Mouse (Mus musculus) stomach, embryonic 16.5 days (tissue): ENCODE measurements around the gene Ccdc171. TPM values are rescaled to one million over a fixed set of nuclear protein-coding genes. Genes with fewer than 3 reads are reported as not detected.

Experiments
- ATAC-seq: fragments of 200-750 bp; cut with Nextera tagmentation; 2 replicates; pipeline ENCODE4 v1.8.0; 2017; ENCODE audit warnings: moderate number of reproducible peaks, moderate TSS enrichment; ENCODE audit not compliant: insufficient read depth, low FRiP score
- H3K27ac ChIP-seq: fragments of 300-500 bp; sonication (generic); 2 replicates; pipeline ENCODE4 v1.5.1; 2014; ENCODE audit warnings: low read length
- H3K27me3 ChIP-seq: fragments of 300-500 bp; sonication (generic); 2 replicates; pipeline ENCODE4 v1.6.1; 2014; ENCODE audit warnings: low read length, control low read depth, mixed read lengths; ENCODE audit not compliant: control insufficient read depth, insufficient read depth
- H3K36me3 ChIP-seq: fragments of 300-500 bp; sonication (generic); 2 replicates; pipeline ENCODE4 v1.6.1; 2014; ENCODE audit warnings: low read length; ENCODE audit not compliant: control insufficient read depth, insufficient read depth
- H3K4me1 ChIP-seq: fragments of 300-500 bp; sonication (generic); 2 replicates; pipeline ENCODE4 v1.6.1; 2014; ENCODE audit warnings: low read length, control low read depth, mixed read lengths; ENCODE audit not compliant: control insufficient read depth, insufficient read depth
- H3K4me2 ChIP-seq: fragments of 300-500 bp; sonication (generic); 2 replicates; pipeline ENCODE4 v1.6.1; 2014; ENCODE audit warnings: low read depth, low read length, mixed read lengths
- H3K4me3 ChIP-seq: fragments of 300-500 bp; sonication (generic); replicated peaks from 2 replicates; pipeline ENCODE4 v1.5.1; 2014; ENCODE audit warnings: mild to moderate bottlenecking, low read length
- H3K9ac ChIP-seq: fragments of 300-500 bp; sonication (generic); 2 replicates; pipeline ENCODE4 v1.6.1; 2014; ENCODE audit warnings: low read length
- H3K9me3 ChIP-seq: fragments of 300-500 bp; sonication (generic); replicated peaks from 2 replicates; pipeline ENCODE4 v1.6.1; 2016; ENCODE audit warnings: low read length, control low read depth; ENCODE audit not compliant: control insufficient read depth
- WGBS: fragments of 180-500 bp; shearing (Covaris S2); extraction: QIAGEN DNeasy Blood & Tissue Kit; methylation state at CpG from one replicate; pipeline ENCODE4 v1.1.7; 2014; 5-methylcytosine and 5-hydroxymethylcytosine counted together
- polyA plus RNA-seq: library from polyadenylated mRNA; unstranded; fragments of >200 nt; fragmentation: Nextera tagmentation; extraction: Ambion mirVana; gene quantifications from 2 replicates; pipeline ENCODE4 v1.2.1, GENCODE M21; 2015

The Ccdc171 gene
- polyA plus RNA-seq, 1 experiment from 2014 or later: 3.7 TPM

DNA sequence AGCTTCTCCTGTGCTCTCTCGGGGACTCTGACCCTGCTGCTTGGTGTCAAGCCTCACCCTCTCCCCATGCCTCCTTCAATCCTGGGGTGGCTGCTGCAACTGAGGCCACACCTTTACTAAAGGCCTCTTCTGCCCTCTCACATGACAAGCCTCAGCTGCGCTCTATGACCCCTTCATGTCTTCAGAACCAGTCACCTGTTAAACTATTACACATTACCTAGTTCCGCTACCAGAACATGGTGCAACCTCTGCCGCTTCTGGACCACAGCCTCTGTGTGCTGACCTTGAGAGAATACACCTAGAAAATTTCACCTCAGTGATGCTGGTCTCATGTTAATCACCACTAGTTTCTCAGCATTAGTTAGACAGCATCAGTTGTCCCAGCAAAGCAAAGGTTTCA is 254.7 kb downstream of the Ccdc171 start:
- Histone ChIP-seq H3K27ac (no peak overlapping the region), H3K9me3 (no peaks in the 10 kb centered on the region; the same call in 1 of the 2 replicates), H3K4me1 (no peaks in the 10 kb centered on the region), H3K27me3 (no peaks in the 10 kb centered on the region), H3K9ac (no peak overlapping the region), H3K36me3 (no peaks in the 10 kb centered on the region), H3K4me2 (no peak overlapping the region), H3K4me3 (no peak overlapping the region)
- no peak for ATAC-seq
- WGBS: 93% methylated on average over 4 of the region's 4 CpGs

DNA sequence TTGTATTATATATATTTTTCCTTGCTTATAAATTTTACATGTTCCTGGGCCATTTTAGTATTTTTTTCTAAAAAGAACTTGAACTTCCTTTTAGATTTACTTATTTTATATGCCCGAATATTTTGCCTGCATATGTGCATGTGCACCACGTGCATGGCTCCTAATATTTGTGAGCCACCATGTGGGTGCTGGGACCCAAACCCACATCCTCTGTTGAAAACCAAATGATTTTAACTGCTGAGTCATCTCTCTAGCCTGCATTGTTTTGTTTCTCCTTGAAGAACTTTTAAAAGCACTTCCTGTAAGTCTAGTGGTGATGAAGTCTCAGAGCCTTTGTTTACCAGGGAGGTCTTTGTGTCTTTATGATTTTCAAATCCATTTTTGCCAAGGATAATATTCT is 259.8 kb downstream of the Ccdc171 start:
- H3K9ac ChIP-seq: no peak overlapping the region
- H3K27ac ChIP-seq: no peak overlapping the region
- H3K4me2 ChIP-seq: no peak overlapping the region
- H3K27me3 ChIP-seq: no peaks in the 10 kb centered on the region
- no peaks in the 10 kb centered on the region for H3K36me3 ChIP-seq
- no peaks in the 10 kb centered on the region for H3K4me1 ChIP-seq
- H3K4me3 ChIP-seq: no peak overlapping the region
- 90% methylated on average over 2 of the region's 2 CpGs for WGBS
- no peaks in the 10 kb centered on the region for H3K9me3 ChIP-seq
- ATAC-seq: no peak

DNA sequence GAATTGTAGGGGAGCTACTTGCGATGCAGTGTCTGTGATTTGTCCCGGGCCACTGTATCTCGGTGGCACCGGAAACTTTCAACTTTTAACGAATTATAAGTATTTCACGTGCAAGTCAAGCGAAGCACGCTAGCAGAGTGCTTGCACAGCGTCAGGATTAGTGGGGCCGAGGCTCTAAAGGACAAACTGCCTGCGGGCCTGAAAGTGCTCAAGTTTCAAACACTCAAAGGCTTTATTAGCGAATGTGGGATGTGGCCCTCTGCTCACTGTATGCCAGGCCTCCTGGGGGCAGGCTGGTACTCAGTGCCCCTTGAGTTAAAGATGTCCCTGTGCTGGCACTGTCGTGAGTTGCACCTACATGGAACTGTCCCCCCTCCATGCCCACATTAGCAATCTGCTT is 266.5 kb downstream of the Ccdc171 start:
- Histone ChIP-seq H3K4me2 (no peak overlapping the region), H3K4me1 (no peaks in the 10 kb centered on the region), H3K9me3 (no peaks in the 10 kb centered on the region), H3K36me3 (no peaks in the 10 kb centered on the region), H3K4me3 (no peak overlapping the region), H3K9ac (no peak overlapping the region), H3K27ac (no peak overlapping the region), H3K27me3 (no peaks in the 10 kb centered on the region)
- 41% methylated on average over 13 of the region's 13 CpGs for WGBS
- no peak for ATAC-seq

DNA sequence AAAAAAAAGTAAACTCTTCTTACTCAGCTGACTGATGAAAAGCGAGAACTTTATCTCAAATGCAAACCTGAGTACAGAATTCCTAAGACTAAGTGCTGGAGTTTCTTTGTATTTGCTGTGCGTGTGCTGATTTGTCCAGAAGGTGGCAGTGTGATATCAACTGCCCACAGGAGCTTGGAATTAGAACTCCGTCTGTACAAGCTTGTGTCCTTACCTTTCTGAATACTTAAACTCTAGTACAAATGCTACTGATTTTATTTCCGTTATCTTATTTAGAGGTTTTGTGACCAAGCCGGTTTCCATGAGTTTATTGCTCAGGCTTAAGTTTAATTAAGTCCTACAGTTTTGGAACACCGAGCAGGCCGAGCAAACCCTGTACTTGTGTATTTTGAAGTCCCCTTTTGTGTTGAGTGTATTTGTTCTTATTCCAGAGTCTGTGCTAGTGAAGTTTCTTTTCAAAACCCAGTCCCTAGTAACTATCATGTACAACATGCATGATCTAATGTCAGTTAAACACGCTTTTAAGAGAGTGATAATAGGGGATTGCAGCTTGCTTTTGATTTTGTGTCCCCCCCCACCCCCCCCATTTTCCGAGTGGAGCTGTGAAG is 269.1 kb downstream of the Ccdc171 start:
- no peak; the same call in 1 of the 2 replicates for ATAC-seq
- no peak overlapping the region for H3K27ac ChIP-seq

DNA sequence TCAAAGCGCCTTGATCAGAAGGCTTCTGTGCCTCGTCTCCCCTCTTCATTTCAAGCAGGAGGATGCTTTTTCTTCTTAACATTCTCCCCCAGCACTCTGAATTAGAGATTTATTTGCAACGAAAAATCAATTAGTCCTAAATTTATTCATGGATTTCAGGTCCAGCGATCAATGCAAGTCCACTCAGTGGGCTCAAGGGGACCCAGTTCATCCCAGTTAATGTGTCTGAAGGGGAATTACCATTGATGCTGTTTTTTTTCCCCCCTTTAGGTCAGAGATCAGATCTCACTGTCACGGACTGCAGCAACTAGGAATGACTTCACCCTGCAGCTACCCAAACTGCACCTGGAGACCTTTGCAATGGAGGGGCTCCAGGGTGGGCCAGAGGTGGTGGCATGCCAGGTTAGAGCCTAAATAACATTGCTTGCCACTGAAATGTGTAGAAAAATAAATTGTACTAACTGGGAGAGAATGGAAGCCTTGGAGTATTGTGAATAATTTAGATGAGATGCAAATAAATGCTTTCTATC is 269.6 kb downstream of the Ccdc171 start:
- H3K27ac ChIP-seq: no peak overlapping the region
- no peak for ATAC-seq
- no peaks in the 10 kb centered on the region for H3K36me3 ChIP-seq
- H3K4me3 ChIP-seq: no peak overlapping the region
- H3K27me3 ChIP-seq: no peaks in the 10 kb centered on the region
- WGBS: 72% methylated on average over 5 of the region's 5 CpGs
- H3K4me1 ChIP-seq: no peaks in the 10 kb centered on the region
- no peak overlapping the region for H3K4me2 ChIP-seq
- H3K9me3 ChIP-seq: no peaks in the 10 kb centered on the region
- no peak overlapping the region for H3K9ac ChIP-seq

More for the DNA sequence above, 269.1 kb downstream of the Ccdc171 start:
- no peak overlapping the region for H3K9ac ChIP-seq
- no peaks in the 10 kb centered on the region for H3K4me1 ChIP-seq
- H3K4me3 ChIP-seq: no peak overlapping the region
- WGBS: 27% methylated on average over 9 of the region's 9 CpGs
- H3K9me3 ChIP-seq: no peaks in the 10 kb centered on the region
- no peaks in the 10 kb centered on the region for H3K27me3 ChIP-seq
- no peak overlapping the region for H3K4me2 ChIP-seq
- H3K36me3 ChIP-seq: no peaks in the 10 kb centered on the region

DNA sequence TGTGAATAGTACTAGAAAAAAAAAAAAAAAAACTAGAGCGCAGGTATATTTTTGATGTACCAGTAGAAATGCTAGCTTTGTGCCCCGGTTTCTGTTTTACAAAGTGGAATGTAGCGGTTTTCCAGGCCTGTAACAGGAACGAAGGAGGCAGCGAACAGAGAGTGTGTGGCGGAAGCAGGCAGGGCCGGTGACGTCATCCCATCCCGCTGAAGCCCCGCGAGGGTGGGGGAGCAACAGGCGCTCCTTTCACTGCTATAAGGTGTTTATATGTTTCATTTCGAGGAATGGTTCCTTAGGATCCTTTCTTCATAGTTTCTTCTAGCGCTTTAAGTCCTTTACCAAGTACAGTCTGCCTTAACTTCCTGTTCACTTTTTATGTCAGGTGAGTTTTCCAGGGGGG is 272.6 kb downstream of the Ccdc171 start:
- H3K36me3 ChIP-seq: no peaks in the 10 kb centered on the region
- H3K27ac ChIP-seq: no peak overlapping the region
- WGBS: 84% methylated on average over 14 of the region's 14 CpGs
- no peak overlapping the region for H3K4me3 ChIP-seq
- no peak for ATAC-seq
- no peak overlapping the region for H3K9ac ChIP-seq
- no peak overlapping the region for H3K4me2 ChIP-seq
- no peaks in the 10 kb centered on the region for H3K27me3 ChIP-seq
- H3K4me1 ChIP-seq: no peaks in the 10 kb centered on the region
- H3K9me3 ChIP-seq: no peaks in the 10 kb centered on the region

DNA sequence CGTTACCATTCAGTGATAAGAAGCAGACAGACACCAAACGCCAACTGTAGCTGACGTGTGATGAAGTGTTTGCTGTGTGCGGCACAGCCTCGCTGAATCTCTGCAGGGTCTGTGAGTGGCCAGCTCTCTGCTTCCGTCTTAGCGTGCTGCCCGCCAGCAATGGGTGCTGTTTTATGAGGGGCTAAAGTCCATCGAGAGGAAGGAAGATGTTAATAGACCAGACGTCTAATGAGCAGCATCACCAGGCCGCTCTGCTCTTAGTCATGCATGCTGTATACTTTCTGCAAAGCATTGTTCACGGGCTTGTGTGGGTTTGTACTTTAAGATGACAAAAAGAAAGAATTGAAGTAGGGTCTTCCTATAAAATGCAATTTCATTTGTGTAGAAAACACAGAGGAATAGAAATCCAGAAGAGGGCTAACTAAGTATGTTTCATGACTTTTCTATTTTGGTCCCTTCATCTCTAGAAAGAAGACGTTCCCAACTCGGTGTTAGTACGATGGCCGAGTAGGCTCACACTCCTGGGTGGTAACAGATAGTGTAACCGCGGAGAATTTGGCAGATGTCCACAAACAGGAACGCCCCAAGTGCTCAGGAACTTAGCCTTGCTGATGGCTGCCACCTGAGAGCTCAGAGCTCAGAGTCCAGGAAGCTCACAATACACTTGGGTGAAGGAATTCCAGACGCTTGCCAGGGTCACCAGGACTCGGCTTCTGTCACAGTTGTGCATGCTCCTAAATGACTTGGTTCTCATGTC is 273.5 kb downstream of the Ccdc171 start:
- WGBS: 59% methylated on average over 21 of the region's 21 CpGs
- Histone ChIP-seq H3K4me3 (no peak overlapping the region), H3K4me2 (no peak overlapping the region), H3K27me3 (no peaks in the 10 kb centered on the region), H3K9ac (no peak overlapping the region), H3K9me3 (no peaks in the 10 kb centered on the region), H3K4me1 (no peaks in the 10 kb centered on the region), H3K36me3 (no peaks in the 10 kb centered on the region), H3K27ac (no peak overlapping the region)
- no peak for ATAC-seq

DNA sequence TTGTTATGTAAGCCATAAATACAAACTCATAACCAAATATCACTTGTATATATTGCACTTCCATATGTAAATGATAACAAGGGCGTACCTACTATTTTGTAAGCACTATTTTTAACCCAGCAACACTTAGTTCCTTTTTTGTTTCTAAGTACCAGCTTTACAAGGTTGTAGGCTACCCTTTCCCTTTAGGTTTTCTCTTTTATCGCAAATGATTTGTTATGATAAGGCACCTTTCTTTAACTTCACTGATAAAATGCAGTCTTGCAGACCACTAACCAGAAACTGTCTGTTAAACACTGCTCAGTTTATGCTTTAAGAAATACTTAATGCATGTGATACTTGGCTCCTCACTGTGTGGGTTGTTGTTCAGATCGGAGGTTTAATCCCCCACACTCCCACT is 275.1 kb downstream of the Ccdc171 start:
- Histone ChIP-seq H3K27ac (no peak overlapping the region), H3K27me3 (no peaks in the 10 kb centered on the region), H3K9me3 (no peaks in the 10 kb centered on the region), H3K4me1 (no peaks in the 10 kb centered on the region), H3K4me2 (no peak overlapping the region), H3K9ac (no peak overlapping the region), H3K4me3 (no peak overlapping the region), H3K36me3 (no peaks in the 10 kb centered on the region)
- ATAC-seq: no peak
- 58% methylated on average over 3 of the region's 3 CpGs for WGBS

DNA sequence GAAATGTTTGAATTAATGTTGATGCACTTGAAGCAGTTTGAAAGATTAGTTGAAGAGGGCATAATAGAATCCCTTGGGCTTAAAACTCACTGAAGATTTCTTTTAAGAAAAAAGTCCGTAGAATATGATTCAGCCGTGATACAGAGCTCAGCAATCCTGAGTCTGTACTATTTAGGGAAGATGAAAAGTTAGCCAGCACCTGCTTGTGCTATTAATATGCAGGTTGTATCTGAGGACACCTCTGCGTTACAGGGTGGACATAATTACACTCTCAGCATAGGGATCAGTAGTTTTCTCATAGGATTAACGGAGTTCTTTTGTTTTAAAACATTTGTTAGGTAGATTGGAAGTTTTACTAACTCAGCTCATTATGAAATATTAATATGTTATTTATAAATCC is 291.6 kb downstream of the Ccdc171 start:
- Histone ChIP-seq H3K9me3 (no peaks in the 10 kb centered on the region), H3K27ac (no peak overlapping the region), H3K27me3 (no peaks in the 10 kb centered on the region), H3K9ac (no peak overlapping the region), H3K4me1 (no peaks in the 10 kb centered on the region), H3K36me3 (no peaks in the 10 kb centered on the region), H3K4me2 (no peak overlapping the region), H3K4me3 (no peak overlapping the region)
- ATAC-seq: no peak
- WGBS: 85% methylated on average over 4 of the region's 4 CpGs
